Mouse (Mus musculus) heart, embryonic 14.5 days (tissue): Measurements from ENCODE around the gene Bpifc. TPM values are rescaled to one million over a fixed set of nuclear protein-coding genes. Genes with fewer than 3 reads are reported as not detected.

Experiments
- ATAC-seq: fragments of 200-750 bp; cut with Nextera tagmentation; 2 replicates; pipeline ENCODE4 v1.8.0; 2017; ENCODE audit warnings: low read depth, moderate TSS enrichment; ENCODE audit not compliant: insufficient number of reproducible peaks, insufficient read depth, low FRiP score
- H3K27ac ChIP-seq, 2 experiments: fragments of 200-500 bp in 1 of 2; fragments of 300-500 bp in 1 of 2; sonication (generic) in 1 of 2; replicated peaks in 1 of 2; 2 replicates each; pipeline ENCODE4 v1.5.1; 2012 to 2014; ENCODE audit warnings: low read depth in 2 of 2, low read length in 2 of 2, control low read depth in 1 of 2, mild to moderate bottlenecking in 1 of 2, mixed read lengths in 1 of 2; ENCODE audit not compliant: control insufficient read depth in 1 of 2, insufficient read depth in 1 of 2
- H3K27me3 ChIP-seq: fragments of 300-500 bp; sonication (generic); 2 replicates; pipeline ENCODE4 v1.6.1; 2014; ENCODE audit warnings: mild to moderate bottlenecking, low read length, control low read depth; ENCODE audit not compliant: control insufficient read depth, insufficient read depth
- H3K36me3 ChIP-seq: fragments of 300-500 bp; sonication (generic); 2 replicates; pipeline ENCODE4 v1.6.1; 2014; ENCODE audit warnings: mild to moderate bottlenecking, control low read depth, low read length, mixed read lengths; ENCODE audit not compliant: control insufficient read depth, insufficient read depth
- H3K4me1 ChIP-seq, 2 experiments: fragments of 200-500 bp in 1 of 2; fragments of 300-500 bp in 1 of 2; sonication (generic) in 1 of 2; 2 replicates each; pipeline ENCODE4 v1.6.1; 2012 to 2014; ENCODE audit warnings: low read length in 2 of 2, control low read depth in 1 of 2, mixed read lengths in 1 of 2; ENCODE audit not compliant: control insufficient read depth in 2 of 2, insufficient read depth in 2 of 2
- H3K4me2 ChIP-seq: fragments of 300-500 bp; sonication (generic); 2 replicates; pipeline ENCODE4 v1.6.1; 2014; ENCODE audit warnings: mild to moderate bottlenecking, low read length
- H3K4me3 ChIP-seq, 2 experiments: fragments of 200-500 bp in 1 of 2; fragments of 300-500 bp in 1 of 2; sonication (generic) in 1 of 2; 2 replicates each; pipeline ENCODE4 v1.5.1; 2012 to 2014; ENCODE audit warnings: low read length in 2 of 2, mild to moderate bottlenecking in 2 of 2, control low read depth in 1 of 2, low read depth in 1 of 2, moderate library complexity in 1 of 2; ENCODE audit not compliant: control insufficient read depth in 1 of 2, insufficient read depth in 1 of 2
- H3K9ac ChIP-seq: fragments of 300-500 bp; sonication (generic); 2 replicates; pipeline ENCODE4 v1.6.1; 2014; ENCODE audit warnings: mild to moderate bottlenecking, low read length
- H3K9me3 ChIP-seq: fragments of 300-500 bp; sonication (generic); 2 replicates; pipeline ENCODE4 v1.6.1; 2016; ENCODE audit warnings: low read length, control low read depth; ENCODE audit not compliant: control insufficient read depth
- WGBS: fragments of 180-500 bp; shearing (Covaris S2); extraction: QIAGEN DNeasy Blood & Tissue Kit; methylation state at CpG from one replicate; pipeline ENCODE4 v1.1.7; 2014; 5-methylcytosine and 5-hydroxymethylcytosine counted together
- polyA plus RNA-seq: library from polyadenylated mRNA; unstranded; fragments of >200 nt; fragmentation: Nextera tagmentation; extraction: Ambion mirVana; gene quantifications from 2 replicates; pipeline ENCODE4 v1.2.1, GENCODE M21; 2014

Bpifc gene
- polyA plus RNA-seq, 1 experiment from 2014 or later = not detected

GRCm38 (mm10) chr10:85967411-85968156, 44.1 kb downstream of the Bpifc start:
- WGBS = 59% methylated on average over 17 of the region's 17 CpGs

GRCm38 (mm10) chr10:85966476-85966875, 45.2 kb downstream of the Bpifc start:
- H3K27me3 ChIP-seq = no peaks in the 10 kb centered on the region
- H3K36me3 ChIP-seq = no peaks in the 10 kb centered on the region
- H3K9me3 ChIP-seq = no peaks in the 10 kb centered on the region
- 47% methylated on average over 2 of the region's 2 CpGs for WGBS
- H3K4me3 ChIP-seq = no peak overlapping the region
- H3K9ac ChIP-seq = no peak overlapping the region
- no peak overlapping the region for H3K27ac ChIP-seq
- H3K4me1 ChIP-seq = peaks cover 2 to 4% of the 10 kb centered on the region in 2 experiments; a peak in 1 of 4 replicates
- ATAC-seq = no peak
- no peak overlapping the region for H3K4me2 ChIP-seq

More at GRCm38 (mm10) chr10:85967411-85968156, 44.1 kb downstream of the Bpifc start:
- Histone ChIP-seq H3K27me3 (no peaks in the 10 kb centered on the region), H3K4me1 (peaks cover 2 to 4% of the 10 kb centered on the region in 2 experiments; a peak in 1 of 4 replicates), H3K4me2 (no peak overlapping the region), H3K9me3 (no peaks in the 10 kb centered on the region), H3K27ac (no peak overlapping the region), H3K9ac (no peak overlapping the region), H3K4me3 (no peak overlapping the region), H3K36me3 (no peaks in the 10 kb centered on the region)
- no peak for ATAC-seq

- Histone ChIP-seq H3K4me3 (no peak overlapping the region), H3K9ac (no peak overlapping the region), H3K27ac (no peak overlapping the region), H3K27me3 (no peaks in the 10 kb centered on the region), H3K4me1 (peaks cover 2 to 4% of the 10 kb centered on the region in 2 experiments; a peak in 1 of 4 replicates), H3K36me3 (no peaks in the 10 kb centered on the region), H3K4me2 (no peak overlapping the region), H3K9me3 (no peaks in the 10 kb centered on the region)
- WGBS = 83% methylated on average over 7 of the region's 7 CpGs
- ATAC-seq = no peak
Observed at GRCm38 (mm10) chr10:85964316-85964715, 47.4 kb downstream of the Bpifc start.

GRCm38 (mm10) chr10:85962897-85963296, 48.8 kb downstream of the Bpifc start:
- H3K4me3 ChIP-seq = no peak overlapping the region
- no peaks in the 10 kb centered on the region for H3K27me3 ChIP-seq
- no peak overlapping the region for H3K27ac ChIP-seq
- H3K9me3 ChIP-seq = no peaks in the 10 kb centered on the region
- no peak for ATAC-seq
- H3K9ac ChIP-seq = no peak overlapping the region
- H3K4me2 ChIP-seq = no peak overlapping the region
- 44% methylated on average over 9 of the region's 9 CpGs for WGBS
- H3K36me3 ChIP-seq = no peaks in the 10 kb centered on the region
- H3K4me1 ChIP-seq = peaks cover 2 to 4% of the 10 kb centered on the region in 2 experiments; a peak in 1 of 4 replicates

DNA sequence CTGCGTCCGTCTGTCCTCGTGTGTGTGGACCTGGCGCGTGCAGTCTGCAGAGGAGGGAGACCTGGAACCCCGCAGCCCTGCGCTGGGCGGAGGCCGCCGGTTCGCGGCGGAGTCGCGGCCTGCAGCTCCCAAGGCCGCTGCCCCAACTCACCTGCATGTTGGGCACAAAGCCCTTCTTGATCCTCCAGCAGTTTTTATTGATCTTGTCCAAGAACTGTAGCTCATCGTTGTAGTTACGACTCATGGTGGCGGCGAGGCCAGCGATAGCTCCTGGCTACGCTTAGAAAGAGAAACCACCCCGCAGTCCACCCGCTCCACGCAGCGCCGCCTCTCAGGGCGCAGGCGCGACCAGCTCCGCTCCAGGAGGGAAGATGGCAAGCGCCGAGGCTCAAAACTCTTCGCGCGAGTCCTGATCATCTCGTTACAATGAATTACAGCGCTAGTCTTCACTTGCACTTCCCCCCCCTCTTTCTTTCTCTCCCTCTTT, 54.2 kb downstream of the Bpifc start, which contains the start of gene Rtcb:
TSS of gene Rtcb (minus strand) at position 360 of the 487 bp plus-strand sequence.
- peak within 1 kb of the TSS; percentile 75 to 76 for H3K27ac ChIP-seq
- peak within 1 kb of the TSS; percentile 74 to 99 for H3K4me3 ChIP-seq
- ATAC-seq = peak; percentile 85
- peaks cover 2 to 3% of the 10 kb centered on the region in 2 experiments; a peak in 2 of 4 replicates for H3K4me1 ChIP-seq
- H3K9ac ChIP-seq = peak within 1 kb of the TSS; percentile 97
- WGBS = under 1% methylated on average over 37 of the region's 38 CpGs
- H3K36me3 ChIP-seq = peaks cover 27% of the 10 kb centered on the region
- H3K4me2 ChIP-seq = peak within 1 kb of the TSS; percentile 89
- H3K27me3 ChIP-seq = no peaks in the 10 kb centered on the region
- no peaks in the 10 kb centered on the region for H3K9me3 ChIP-seq

DNA sequence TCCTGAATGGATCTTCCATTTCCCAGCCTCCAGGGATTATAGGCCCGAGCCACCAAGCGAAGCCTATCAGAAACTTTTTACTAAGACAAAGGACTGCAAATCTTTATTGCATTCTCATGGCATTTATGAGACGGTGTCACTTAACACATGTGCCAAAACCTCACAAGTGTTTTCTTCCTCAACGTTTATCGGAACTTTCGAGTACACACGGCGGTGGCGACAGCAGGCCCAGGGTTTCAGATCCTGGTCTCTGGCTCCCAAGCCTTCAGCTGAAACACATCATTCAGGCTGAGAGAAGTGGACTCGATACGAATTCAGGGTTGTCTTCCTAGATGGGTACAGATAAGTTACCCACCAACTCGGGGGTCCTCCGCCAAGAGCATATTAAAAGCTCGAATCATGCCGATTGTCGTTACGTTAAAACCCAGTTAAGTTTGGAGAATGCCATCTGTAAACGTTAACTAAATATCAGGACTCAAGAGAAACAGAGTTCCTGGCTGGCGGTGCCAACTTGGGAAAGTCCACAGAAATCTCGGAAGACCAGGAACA, 54.8 kb downstream of the Bpifc start:
- H3K4me2 ChIP-seq = peak overlapping the region; percentile 89
- peaks cover 33% of the 10 kb centered on the region for H3K36me3 ChIP-seq
- H3K4me3 ChIP-seq = peak overlapping the region; percentile 74 to 99
- ATAC-seq = no peak
- peak overlapping the region; percentile 75 to 76 for H3K27ac ChIP-seq
- peaks cover 2 to 3% of the 10 kb centered on the region in 2 experiments; a peak in 2 of 4 replicates for H3K4me1 ChIP-seq
- 2% methylated on average over 20 of the region's 20 CpGs for WGBS
- peak overlapping the region; percentile 97 for H3K9ac ChIP-seq
- no peaks in the 10 kb centered on the region for H3K9me3 ChIP-seq
- no peaks in the 10 kb centered on the region for H3K27me3 ChIP-seq

- 84% methylated on average over 2 of the region's 2 CpGs for WGBS
- Histone ChIP-seq H3K9ac (no peak overlapping the region), H3K4me1 (peaks cover 2 to 3% of the 10 kb centered on the region in 2 experiments; a peak in 2 of 4 replicates), H3K4me2 (no peak overlapping the region), H3K9me3 (no peaks in the 10 kb centered on the region), H3K36me3 (peaks cover 57% of the 10 kb centered on the region), H3K27ac (no peak overlapping the region), H3K27me3 (no peaks in the 10 kb centered on the region), H3K4me3 (no peak overlapping the region)
- no peak for ATAC-seq
Observed at GRCm38 (mm10) chr10:85954429-85954828, 57.3 kb downstream of the Bpifc start.
